Mouse (Mus musculus): Measurements from ENCODE around the gene Kif6.

- no peak for TF ChIP-seq CTCF (IDR thresholded peaks at IDR 0.05; ENCODE audit: control insufficient read depth, insufficient read depth, low read length)
- TF ChIP-seq POLR2A (IDR thresholded peaks at IDR 0.05; ENCODE audit: borderline replicate concordance, control insufficient read depth, low read depth, low read length) = no peak
These were observed 237.2 kb downstream of the Kif6 start for GRCm38 (mm10) chr17:49852183-49852582.

Data from bone marrow, adult 2 months (tissue).